Mouse (Mus musculus) stomach, embryonic 14.5 days (tissue): ENCODE data around the gene Bak1. TPM values are rescaled to one million over a fixed set of nuclear protein-coding genes. Genes with fewer than 3 reads are reported as not detected.
A peak's percentile ranks its signal among the peaks of the same experiment; 100 is the strongest.

Experiments used
- ATAC-seq: fragments of 200-750 bp; cut with Nextera tagmentation; 2 replicates; pipeline ENCODE4 v1.8.0; 2017; ENCODE audit warnings: low read depth, moderate TSS enrichment; ENCODE audit not compliant: insufficient number of reproducible peaks, insufficient read depth, low FRiP score
- H3K27ac ChIP-seq: fragments of 300-500 bp; sonication (generic); 2 replicates; pipeline ENCODE4 v1.5.1; 2014; ENCODE audit warnings: mild to moderate bottlenecking, low read length, moderate library complexity, mixed read lengths
- H3K27me3 ChIP-seq: fragments of 300-500 bp; sonication (generic); 2 replicates; pipeline ENCODE4 v1.6.1; 2014; ENCODE audit warnings: low read length, control low read depth, mixed read lengths; ENCODE audit not compliant: control insufficient read depth, insufficient read depth
- H3K36me3 ChIP-seq: fragments of 300-500 bp; sonication (generic); 2 replicates; pipeline ENCODE4 v1.6.1; 2014; ENCODE audit warnings: mild to moderate bottlenecking, control low read depth, low read length, moderate library complexity, mixed read lengths; ENCODE audit not compliant: control insufficient read depth, insufficient read depth
- H3K4me1 ChIP-seq: fragments of 300-500 bp; sonication (generic); 2 replicates; pipeline ENCODE4 v1.6.1; 2014; ENCODE audit warnings: low read length, control low read depth, mixed read lengths; ENCODE audit not compliant: control insufficient read depth, insufficient read depth
- H3K4me2 ChIP-seq: fragments of 300-500 bp; sonication (generic); replicated peaks from 2 replicates; pipeline ENCODE4 v1.6.1; 2014; ENCODE audit warnings: low read depth, low read length, control low read depth
- H3K4me3 ChIP-seq: fragments of 300-500 bp; sonication (generic); 2 replicates; pipeline ENCODE4 v1.5.1; 2014; ENCODE audit warnings: low read depth, low read length, control low read depth
- H3K9ac ChIP-seq: fragments of 300-500 bp; sonication (generic); replicated peaks from 2 replicates; pipeline ENCODE4 v1.6.1; 2014; ENCODE audit warnings: low read depth, mild to moderate bottlenecking, control low read depth, low read length, moderate library complexity, mixed read lengths
- H3K9me3 ChIP-seq: fragments of 300-500 bp; sonication (generic); 2 replicates; pipeline ENCODE4 v1.6.1; 2016; ENCODE audit warnings: low read depth, low read length, control low read depth; ENCODE audit not compliant: control insufficient read depth
- WGBS: fragments of 180-500 bp; shearing (Covaris S2); extraction: QIAGEN DNeasy Blood & Tissue Kit; methylation state at CpG from one replicate; pipeline ENCODE4 v1.1.7; 2014; 5-methylcytosine and 5-hydroxymethylcytosine counted together
- polyA plus RNA-seq: library from polyadenylated mRNA; unstranded; fragments of >200 nt; fragmentation: Nextera tagmentation; extraction: Ambion mirVana; gene quantifications from 2 replicates; pipeline ENCODE4 v1.2.1, GENCODE M21; 2014

The Bak1 gene
- polyA plus RNA-seq, 1 experiment from 2014 or later: 10.4 TPM

GRCm38 (mm10) chr17:27072363-27072762 is 43.6 kb upstream of the Bak1 start:
- no peak for ATAC-seq
- Histone ChIP-seq H3K4me3 (no peak overlapping the region), H3K27me3 (no peaks in the 10 kb centered on the region), H3K27ac (no peak overlapping the region), H3K4me2 (no peak overlapping the region), H3K9ac (no peak overlapping the region), H3K36me3 (no peaks in the 10 kb centered on the region), H3K4me1 (peaks cover 24% of the 10 kb centered on the region), H3K9me3 (no peaks in the 10 kb centered on the region; the same call in 1 of the 2 replicates)
- 91% methylated on average over 8 of the region's 8 CpGs for WGBS

- no peak overlapping the region for H3K4me3 ChIP-seq
- H3K27ac ChIP-seq: no peak overlapping the region
- H3K4me2 ChIP-seq: no peak overlapping the region
- H3K9me3 ChIP-seq: no peaks in the 10 kb centered on the region
- WGBS: 49% methylated on average over 6 of the region's 6 CpGs
- H3K36me3 ChIP-seq: no peaks in the 10 kb centered on the region
- H3K27me3 ChIP-seq: no peaks in the 10 kb centered on the region
- H3K4me1 ChIP-seq: peaks cover 30% of the 10 kb centered on the region
- no peak for ATAC-seq
- no peak overlapping the region for H3K9ac ChIP-seq
Measured at GRCm38 (mm10) chr17:27071630-27072029, 42.8 kb upstream of the Bak1 start.

- Histone ChIP-seq H3K27ac (no peak overlapping the region), H3K9ac (no peak overlapping the region), H3K4me2 (no peak overlapping the region), H3K27me3 (no peaks in the 10 kb centered on the region), H3K4me3 (no peak overlapping the region), H3K9me3 (no peaks in the 10 kb centered on the region), H3K36me3 (no peaks in the 10 kb centered on the region), H3K4me1 (peaks cover 33% of the 10 kb centered on the region)
- no peak for ATAC-seq
- WGBS: 91% methylated on average over 7 of the region's 7 CpGs
Measured at GRCm38 (mm10) chr17:27070913-27071312, 42.1 kb upstream of the Bak1 start.

- Histone ChIP-seq H3K9ac (no peak overlapping the region), H3K27me3 (no peaks in the 10 kb centered on the region), H3K4me2 (no peak overlapping the region), H3K4me1 (peaks cover 32% of the 10 kb centered on the region), H3K4me3 (no peak overlapping the region), H3K27ac (0 out of 2 replicates have a peak overlapping the region, but pooled peaks have one; percentile 10), H3K36me3 (no peaks in the 10 kb centered on the region), H3K9me3 (no peaks in the 10 kb centered on the region)
- no peak for ATAC-seq
- WGBS: 79% methylated on average over 5 of the region's 5 CpGs
Measured at GRCm38 (mm10) chr17:27069071-27069470, 40.3 kb upstream of the Bak1 start.

GRCm38 (mm10) chr17:27066065-27066464 is 37.3 kb upstream of the Bak1 start:
- 0 out of 2 replicates have a peak overlapping the region, but pooled peaks have one; percentile 52 for H3K27ac ChIP-seq

GRCm38 (mm10) chr17:27064195-27064594 is 35.4 kb upstream of the Bak1 start:
- no peaks in the 10 kb centered on the region for H3K27me3 ChIP-seq
- peak overlapping the region; percentile 16; the same call in 1 of the 2 replicates for H3K4me2 ChIP-seq
- H3K4me3 ChIP-seq: no peak overlapping the region
- no peaks in the 10 kb centered on the region for H3K9me3 ChIP-seq
- H3K36me3 ChIP-seq: no peaks in the 10 kb centered on the region
- ATAC-seq: no peak
- H3K27ac ChIP-seq: peak overlapping the region; percentile 72
- H3K9ac ChIP-seq: no peak overlapping the region
- peaks cover 27% of the 10 kb centered on the region for H3K4me1 ChIP-seq
- WGBS: 38% methylated on average over 2 of the region's 2 CpGs

More at GRCm38 (mm10) chr17:27066065-27066464, 37.3 kb upstream of the Bak1 start:
- H3K36me3 ChIP-seq: no peaks in the 10 kb centered on the region
- H3K4me3 ChIP-seq: no peak overlapping the region
- no peaks in the 10 kb centered on the region for H3K9me3 ChIP-seq
- peaks cover 38% of the 10 kb centered on the region for H3K4me1 ChIP-seq
- peak; percentile 48; the same call in 1 of the 2 replicates for ATAC-seq
- WGBS: 56% methylated on average over 7 of the region's 7 CpGs
- no peak overlapping the region for H3K9ac ChIP-seq
- H3K4me2 ChIP-seq: no peak overlapping the region
- no peaks in the 10 kb centered on the region for H3K27me3 ChIP-seq

GRCm38 (mm10) chr17:27063717-27064116 is 34.9 kb upstream of the Bak1 start:
- Histone ChIP-seq H3K27me3 (no peaks in the 10 kb centered on the region), H3K9me3 (no peaks in the 10 kb centered on the region), H3K27ac (peak overlapping the region; percentile 72), H3K36me3 (no peaks in the 10 kb centered on the region), H3K4me1 (peaks cover 29% of the 10 kb centered on the region), H3K4me2 (peak overlapping the region; percentile 16; the same call in 1 of the 2 replicates), H3K9ac (no peak overlapping the region), H3K4me3 (no peak overlapping the region)
- WGBS: 24% methylated on average over 6 of the region's 6 CpGs
- peak; percentile 75 for ATAC-seq

GRCm38 (mm10) chr17:27062684-27063083 is 33.9 kb upstream of the Bak1 start:
- ATAC-seq: no peak
- H3K27ac ChIP-seq: no peak overlapping the region

GRCm38 (mm10) chr17:27061727-27062126 is 32.9 kb upstream of the Bak1 start:
- Histone ChIP-seq H3K27ac (no peak overlapping the region), H3K9me3 (no peaks in the 10 kb centered on the region), H3K9ac (no peak overlapping the region), H3K36me3 (no peaks in the 10 kb centered on the region), H3K27me3 (no peaks in the 10 kb centered on the region), H3K4me1 (peaks cover 25% of the 10 kb centered on the region), H3K4me2 (no peak overlapping the region), H3K4me3 (no peak overlapping the region)
- 94% methylated on average over 3 of the region's 3 CpGs for WGBS
- ATAC-seq: no peak

More at GRCm38 (mm10) chr17:27062684-27063083, 33.9 kb upstream of the Bak1 start:
- Histone ChIP-seq H3K4me3 (no peak overlapping the region), H3K9me3 (no peaks in the 10 kb centered on the region), H3K9ac (no peak overlapping the region), H3K27me3 (no peaks in the 10 kb centered on the region), H3K36me3 (no peaks in the 10 kb centered on the region), H3K4me1 (peaks cover 30% of the 10 kb centered on the region), H3K4me2 (no peak overlapping the region)
- WGBS: 87% methylated on average over 7 of the region's 7 CpGs
